Mouse (Mus musculus) kidney, adult 9 months (tissue): Measurements from ENCODE around the gene Skint11.

Experiments used
- DNase-seq: peaks from one replicate; pipeline ENCODE4 v3.0.0; 2022

The Skint11 gene

GRCm38 (mm10) chr4:114163084-114163483 lies at the start of gene Skint11:
Gene Skint11 (plus strand): TSS chr4:114163384.
- no peak for DNase-seq

- DNase-seq: no peak
These were observed 2.0 kb upstream of the Skint11 start for GRCm38 (mm10) chr4:114161149-114161548.

- DNase-seq: peak; percentile 28
These were observed 9.7 kb downstream of the Skint11 start for GRCm38 (mm10) chr4:114172898-114173297.

- DNase-seq: peak; percentile 76
These were observed 93.7 kb downstream of the Skint11 start for GRCm38 (mm10) chr4:114256906-114257305.
